Mouse (Mus musculus) cortical plate, adult 2 months (tissue): ENCODE measurements at regions not wholly inside any gene's neighbourhood (a gene's known extent, or its start where the extent isn't known, plus 50 kb on each side); places are given as distances from the start of the nearest gene placed in this dataset.

Experiments used
- CTCF ChIP-seq: fragments of 200-500 bp; IDR thresholded peaks from 2 replicates; pipeline ENCODE4 v1.5.1; 2011; ENCODE audit warnings: mild to moderate bottlenecking, control low read depth, low read length; ENCODE audit not compliant: insufficient read depth; ENCODE audit errors: extremely low read depth
- POLR2A ChIP-seq: fragments of 200-500 bp; IDR thresholded peaks from 2 replicates; pipeline ENCODE4 v1.6.1; 2011; ENCODE audit warnings: mild to moderate bottlenecking, low read length, control low read depth; ENCODE audit not compliant: insufficient read depth; ENCODE audit errors: extremely low read depth

DNA sequence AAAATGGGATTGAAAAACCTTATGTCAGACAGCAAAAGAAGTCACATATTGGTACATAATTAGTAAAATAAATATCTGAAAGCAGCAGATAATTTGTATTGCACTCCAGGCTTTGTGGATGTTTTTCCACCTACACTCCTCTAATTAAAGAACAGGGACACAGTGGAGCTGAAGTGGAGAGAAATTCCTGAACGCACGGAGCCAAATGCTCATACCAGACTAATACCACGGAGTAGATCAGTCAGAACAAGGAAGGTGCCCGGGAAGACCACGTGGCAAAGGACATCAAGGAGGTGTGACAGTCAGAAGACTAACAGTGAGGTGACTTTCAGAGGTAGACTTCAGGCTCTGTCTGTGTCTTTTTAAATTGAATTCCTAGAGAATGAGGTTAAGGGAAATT, 268.0 kb upstream of the Pik3r1 start:
- TF ChIP-seq POLR2A, result no peak
- no peak for TF ChIP-seq CTCF
